7 mouse cellular contexts compared by ENCODE assay signal in genomic region chr14:20792922-20793757, GRCm38 (mm10). TPM values are rescaled to one million over a fixed set of nuclear protein-coding genes. Genes with fewer than 3 reads are reported as not detected.
DNase-seq lines count a peak whose midpoint lies in the region; ATAC-seq and TF ChIP-seq lines count a peak whose summit lies in the region.

No protein-coding gene starts in this region.

- H3K27me3 ChIP-seq in spleen, adult 2 months (ENCODE audit: control insufficient read depth, insufficient read depth, low read length): no peaks in the 10 kb centered on the region
- no peaks in the 10 kb centered on the region for H3K27me3 ChIP-seq in limb, embryonic 12.5 days
- H3K27me3 ChIP-seq in neural tube, embryonic 13.5 days: no peaks in the 10 kb centered on the region

- TF ChIP-seq CTCF in spleen, adult 2 months (IDR thresholded peaks at IDR 0.05; ENCODE audit: extremely low read depth, insufficient read depth, insufficient read length, insufficient replicate concordance): no peak

- peak overlapping the region; percentile 85 for H3K9ac ChIP-seq in limb, embryonic 12.5 days (replicated peaks)
- peak overlapping the region; percentile 91 for H3K9ac ChIP-seq in neural tube, embryonic 13.5 days

- no peaks in the 10 kb centered on the region for H3K36me3 ChIP-seq in spleen, adult 2 months (ENCODE audit: control insufficient read depth, insufficient read depth, low read length)
- peaks cover 40% of the 10 kb centered on the region for H3K36me3 ChIP-seq in limb, embryonic 12.5 days
- peaks cover 36% of the 10 kb centered on the region for H3K36me3 ChIP-seq in neural tube, embryonic 13.5 days

- 1% methylated on average over 47 of the region's 57 CpGs for WGBS in spleen, adult 2 months
- WGBS in limb, embryonic 12.5 days: 2% methylated on average over 45 of the region's 57 CpGs
- 1% methylated on average over 47 of the region's 57 CpGs for WGBS in neural tube, embryonic 13.5 days

- peak in 1 of 2 experiments; percentile 21 for DNase-seq in spleen, adult 2 months (ENCODE audit: low read depth in 1 of 2, low spot score in 2 of 2)
- no peak for DNase-seq in spleen, postnatal 14 days (ENCODE audit: low spot score in 2 of 2)
- DNase-seq in cerebellum, adult 18-20 months: peak; percentile 44 to 55

- H3K4me2 ChIP-seq in limb, embryonic 12.5 days: peak overlapping the region; percentile 85
- peak overlapping the region; percentile 71 for H3K4me2 ChIP-seq in neural tube, embryonic 13.5 days

- peaks cover 23% of the 10 kb centered on the region for H3K4me1 ChIP-seq in spleen, adult 2 months (ENCODE audit: control insufficient read depth, insufficient read depth, insufficient read length)
- H3K4me1 ChIP-seq in limb, embryonic 12.5 days (replicated peaks): peaks cover 44% of the 10 kb centered on the region
- peaks cover 66% of the 10 kb centered on the region for H3K4me1 ChIP-seq in neural tube, embryonic 13.5 days (replicated peaks)

- TF ChIP-seq POLR2A in spleen, adult 2 months (IDR thresholded peaks at IDR 0.05; ENCODE audit: low read depth, low read length): no peak

- H3K4me3 ChIP-seq in spleen, adult 2 months (ENCODE audit: extremely low read depth, insufficient read depth, insufficient read length): peak overlapping the region; percentile 98
- H3K4me3 ChIP-seq in limb, embryonic 12.5 days (replicated peaks): peak overlapping the region; percentile 87
- peak overlapping the region; percentile 86 for H3K4me3 ChIP-seq in neural tube, embryonic 13.5 days

- peak; percentile 7 for ATAC-seq in granulocyte monocyte progenitor cell, adult 5-6 weeks (replicated peaks; ENCODE audit: poor library complexity, severe bottlenecking)
- ATAC-seq in limb, embryonic 12.5 days (ENCODE audit: insufficient number of reproducible peaks, insufficient read depth, low FRiP score, low TSS enrichment, low read depth): peak; percentile 57
- peak; percentile 74 for ATAC-seq in neural tube, embryonic 13.5 days (ENCODE audit: low read depth)
- ATAC-seq in activated CD4-positive, CD25-positive, alpha-beta regulatory T cell, adult 4 months: no peak

- no peak overlapping the region for H3K27ac ChIP-seq in spleen, adult 2 months (ENCODE audit: insufficient read depth, low read length)
- peak overlapping the region; percentile 84 for H3K27ac ChIP-seq in limb, embryonic 12.5 days
- peak overlapping the region; percentile 91 for H3K27ac ChIP-seq in neural tube, embryonic 13.5 days (replicated peaks)

- no peaks in the 10 kb centered on the region for H3K9me3 ChIP-seq in limb, embryonic 12.5 days
- no peaks in the 10 kb centered on the region for H3K9me3 ChIP-seq in neural tube, embryonic 13.5 days

RNA-seq across cellular contexts. Expression of gene Camk2g, which starts 0.7 kb away (rescaled TPM):
- 15.7 and 15.8 TPM in 2 replicates for polyA plus RNA-seq in spleen, adult 2 months (2012; rRNA removed)
- 28.0 and 35.2 TPM in 2 replicates for total RNA-seq in granulocyte monocyte progenitor cell, adult 5-6 weeks (2014; fragmentation: Nextera tagmentation)
- total RNA-seq in granulocyte monocyte progenitor cell, adult 5-6 weeks (2017): 50.3 and 65.9 TPM in 2 replicates
- 59.0 and 67.8 TPM in 2 replicates for polyA plus RNA-seq in limb, embryonic 12.5 days (2016; fragmentation: Nextera tagmentation; extraction: Ambion mirVana)
- 155 and 159 TPM in 2 replicates for polyA plus RNA-seq in neural tube, embryonic 13.5 days (2015; fragmentation: Nextera tagmentation; extraction: Ambion mirVana)
- 10 to 100 TPM; 21.9 to 29.4 TPM for polyA plus RNA-seq in activated CD4-positive, CD25-positive, alpha-beta regulatory T cell, adult 4 months (2017; shearing (Covaris generic))

RNA-seq across cellular contexts. Expression of gene Plau, which starts 43.3 kb away (rescaled TPM):
- polyA plus RNA-seq in spleen, adult 2 months (2012; rRNA removed): 1.0 and 1.2 TPM in 2 replicates
- 2.9 and 4.2 TPM in 2 replicates for total RNA-seq in granulocyte monocyte progenitor cell, adult 5-6 weeks (2014; fragmentation: Nextera tagmentation)
- total RNA-seq in granulocyte monocyte progenitor cell, adult 5-6 weeks (2017): 7.5 and 9.1 TPM in 2 replicates
- 0.64 and 0.68 TPM in 2 replicates for polyA plus RNA-seq in limb, embryonic 12.5 days (2016; fragmentation: Nextera tagmentation; extraction: Ambion mirVana)
- 1.2 TPM in 2 replicates for polyA plus RNA-seq in neural tube, embryonic 13.5 days (2015; fragmentation: Nextera tagmentation; extraction: Ambion mirVana)
- polyA plus RNA-seq in activated CD4-positive, CD25-positive, alpha-beta regulatory T cell, adult 4 months (2017; shearing (Covaris generic)): not detected

RNA-seq across cellular contexts. Expression of gene Ndst2, which starts 58.8 kb away (rescaled TPM):
- 41.6 and 43.2 TPM in 2 replicates for polyA plus RNA-seq in spleen, adult 2 months (2012; rRNA removed)
- 24.5 and 27.8 TPM in 2 replicates for total RNA-seq in granulocyte monocyte progenitor cell, adult 5-6 weeks (2014; fragmentation: Nextera tagmentation)
- total RNA-seq in granulocyte monocyte progenitor cell, adult 5-6 weeks (2017): 6.2 and 7.2 TPM in 2 replicates
- 29.6 and 33.1 TPM in 2 replicates for polyA plus RNA-seq in limb, embryonic 12.5 days (2016; fragmentation: Nextera tagmentation; extraction: Ambion mirVana)
- polyA plus RNA-seq in neural tube, embryonic 13.5 days (2015; fragmentation: Nextera tagmentation; extraction: Ambion mirVana): 17.4 and 20.8 TPM in 2 replicates
- 10 to 100 TPM in 1 of 2 experiments, 1 to 10 TPM in 1; 9.0 to 12.0 TPM for polyA plus RNA-seq in activated CD4-positive, CD25-positive, alpha-beta regulatory T cell, adult 4 months (2017; shearing (Covaris generic))

Comparison
In these comparisons a context has a peak if more than half of its experiments do, and no peak if none do; other contexts are left out.
1. DNase-seq: peak in cerebellum, adult 18-20 months (2 of 2); none in spleen, postnatal 14 days (0 of 2).
2. Peak in every context shown above with its lines, with median percentiles within 50 percentile points of each other: H3K4me3 ChIP-seq.